Mouse (Mus musculus) megakaryocyte, embryonic 14.5 days (primary cell): Measurements from ENCODE around the gene Vmn1r126.
"Not testable (repeated sequence)": the region's sequence is repeated elsewhere in the genome, so short reads cannot be mapped to it uniquely, and the experiment has no call there.

Experiments used
- FLI1 ChIP-seq: IDR thresholded peaks from 2 replicates; pipeline ENCODE4 v1.6.1; 2012; ENCODE audit warnings: low read length, inconsistent platforms, mixed read lengths
- GATA1 ChIP-seq: IDR thresholded peaks from 3 replicates; pipeline ENCODE4 v1.6.1; 2012; ENCODE audit warnings: mixed read lengths, low read length, inconsistent platforms, borderline replicate concordance

- TF ChIP-seq GATA1, FLI1: not testable (repeated sequence)
Observed at GRCm38 (mm10) chr7:21260517-21260916, 40.8 kb downstream of the Vmn1r126 start, which contains the start of gene Vmn1r124.
